Mouse (Mus musculus): ENCODE measurements at regions not wholly inside any gene's neighbourhood (a gene's known extent, or its start where the extent isn't known, plus 50 kb on each side); places are given as distances from the start of the nearest gene placed in this dataset.

DNA sequence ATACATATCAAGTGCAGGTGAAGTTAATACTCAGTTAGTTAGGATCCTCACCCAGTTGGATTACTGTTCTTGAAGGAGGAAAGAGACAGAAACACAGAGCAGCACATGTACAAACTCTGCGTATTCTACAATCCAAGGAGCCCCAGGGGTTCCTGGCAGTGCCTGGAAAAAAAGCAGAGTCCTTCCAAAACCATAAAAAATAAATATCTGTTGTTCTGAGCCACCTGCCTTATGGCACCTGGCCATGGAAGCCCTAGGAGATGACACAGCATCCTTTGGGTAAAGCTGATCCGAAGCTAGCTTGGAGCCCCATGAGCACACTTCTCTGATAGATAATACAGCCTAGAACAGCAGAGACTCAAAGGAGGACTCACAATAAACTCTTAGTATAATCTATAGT is 159.9 kb upstream of the Cdyl start:
- no peak for TF ChIP-seq GATA1 (IDR thresholded peaks at IDR 0.05; ENCODE audit: low read length)
- no peak for TF ChIP-seq TAL1 (IDR thresholded peaks at IDR 0.05; ENCODE audit: low read length)

Data from erythroblast, embryonic 14.5 days (primary cell).